23 mouse cellular contexts compared by ENCODE assay signal in the genomic region with DNA sequence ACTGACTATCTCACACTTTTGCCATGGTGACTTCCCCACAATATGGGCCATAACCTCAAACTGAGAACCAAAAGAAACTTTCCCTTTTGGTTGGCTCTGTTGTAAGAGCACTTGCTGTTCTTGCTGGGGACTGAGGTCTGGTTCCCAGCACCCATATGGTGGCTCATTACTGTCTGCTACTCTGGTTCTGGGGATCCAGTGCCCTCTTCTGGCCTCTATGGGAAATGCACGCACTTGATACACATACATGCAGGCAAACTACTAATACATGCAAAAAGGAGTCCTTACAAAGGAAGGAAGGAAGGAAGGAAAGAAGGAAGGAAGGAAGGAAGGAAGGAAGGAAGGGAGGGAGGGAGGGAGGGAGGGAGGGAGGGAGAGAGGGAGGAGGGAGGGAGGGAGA. TPM values are rescaled to one million over a fixed set of nuclear protein-coding genes. Genes with fewer than 3 reads are reported as not detected.
DNase-seq lines count a peak whose midpoint lies in the region; ATAC-seq and TF ChIP-seq lines count a peak whose summit lies in the region.
"Had no signal": no experiment of that assay in that cellular context is flagged by ENCODE, and none has a peak within 500 bp of the region (broad histone marks: within the 10 kb centered on the region; RNA-seq: fewer than 3 reads in every experiment).

No protein-coding gene starts in this region.

- no peaks in the 10 kb centered on the region for H3K9me3 ChIP-seq in hindbrain, postnatal 0 days (ENCODE audit: low read length)
- peaks cover 3% of the 10 kb centered on the region for H3K9me3 ChIP-seq in hindbrain, embryonic 12.5 days (replicated peaks)
- no peaks in the 10 kb centered on the region for H3K9me3 ChIP-seq in lung, embryonic 14.5 days (ENCODE audit: low read depth, low read length)
- peaks cover 4% of the 10 kb centered on the region; the same call in 1 of the 2 replicates for H3K9me3 ChIP-seq in ES-Bruce4 (replicated peaks; ENCODE audit: control insufficient read depth, insufficient read depth, low read length, poor library complexity, severe bottlenecking)
- H3K9me3 ChIP-seq: embryonic facial prominence, embryonic 13.5 days; heart, embryonic 15.5 days had no signal

- TF ChIP-seq POLR2A in ES-Bruce4 (IDR thresholded peaks at IDR 0.05; ENCODE audit: insufficient read depth, low read length), result no peak

- H3K27ac ChIP-seq in hindbrain, postnatal 0 days, result no peak overlapping the region
- H3K27ac ChIP-seq in hindbrain, embryonic 12.5 days, result no peak overlapping the region
- H3K27ac ChIP-seq in lung, embryonic 14.5 days (ENCODE audit: low read depth), result no peak overlapping the region
- H3K27ac ChIP-seq in ES-Bruce4 (ENCODE audit: insufficient read depth, low read length), result no peak overlapping the region
- H3K27ac ChIP-seq: embryonic facial prominence, embryonic 13.5 days; forebrain, embryonic 13.5 days; gastrocnemius, adult 2 months; heart, embryonic 15.5 days; hindbrain, embryonic 14.5 days had no signal

- peaks cover 3% of the 10 kb centered on the region; the same call in 1 of the 2 replicates for H3K4me1 ChIP-seq in hindbrain, postnatal 0 days (ENCODE audit: insufficient read depth, low read length)
- 0 out of 2 replicates have a peak, but pooled peaks cover 5% of the 10 kb centered on the region for H3K4me1 ChIP-seq in hindbrain, embryonic 12.5 days
- H3K4me1 ChIP-seq in lung, embryonic 14.5 days (ENCODE audit: insufficient read depth), result no peaks in the 10 kb centered on the region
- no peaks in the 10 kb centered on the region for H3K4me1 ChIP-seq in ES-Bruce4 (ENCODE audit: control insufficient read depth, insufficient read depth, low read length)
- H3K4me1 ChIP-seq: embryonic facial prominence, embryonic 13.5 days; heart, embryonic 15.5 days had no signal

- ATAC-seq in hindbrain, postnatal 0 days, result no peak
- ATAC-seq in hindbrain, embryonic 12.5 days (ENCODE audit: low FRiP score), result no peak
- no peak for ATAC-seq in lung, embryonic 14.5 days (ENCODE audit: insufficient read depth)
- ATAC-seq: forebrain, embryonic 13.5 days; intestine, embryonic 16.5 days had no signal

- H3K27me3 ChIP-seq in hindbrain, postnatal 0 days (ENCODE audit: insufficient read depth, low read length), result no peaks in the 10 kb centered on the region
- no peaks in the 10 kb centered on the region for H3K27me3 ChIP-seq in hindbrain, embryonic 12.5 days
- H3K27me3 ChIP-seq in lung, embryonic 14.5 days (ENCODE audit: insufficient read depth, low read length), result no peaks in the 10 kb centered on the region
- H3K27me3 ChIP-seq in ES-Bruce4 (ENCODE audit: control insufficient read depth, insufficient read depth, low read length, poor library complexity, severe bottlenecking), result no peaks in the 10 kb centered on the region
- H3K27me3 ChIP-seq: embryonic facial prominence, embryonic 13.5 days; forebrain, embryonic 13.5 days; heart, embryonic 15.5 days had no signal

- DNase-seq in hindbrain, postnatal 0 days (ENCODE audit: low spot score), result no peak
- no peak for DNase-seq in lung, embryonic 14.5 days
- no peak for DNase-seq in lung, postnatal 25 days (ENCODE audit: low spot score)
- DNase-seq in WW6 (ENCODE audit: low read depth, low spot score), result peak; percentile 16
- no peak for DNase-seq in urinary bladder, adult 2 months (ENCODE audit: low spot score)
- DNase-seq in gastrocnemius, postnatal 25 days, result no peak
- DNase-seq: adrenal gland, adult 8-10 months; adrenal gland, postnatal 36 days; cerebellum, adult 8-10 months; cerebellum, postnatal 36 days; gastrocnemius, adult 2 months; heart, adult 18-20 months; heart, postnatal 14 days had no signal

- H3K4me3 ChIP-seq in hindbrain, postnatal 0 days (ENCODE audit: low read length), result no peak overlapping the region
- H3K4me3 ChIP-seq in hindbrain, embryonic 12.5 days, result no peak overlapping the region
- no peak overlapping the region for H3K4me3 ChIP-seq in lung, embryonic 14.5 days (ENCODE audit: low read depth, low read length)
- H3K4me3 ChIP-seq in ES-Bruce4 (ENCODE audit: low read depth, low read length), result no peak overlapping the region
- H3K4me3 ChIP-seq: embryonic facial prominence, embryonic 13.5 days; forebrain, embryonic 13.5 days; gastrocnemius, adult 2 months; heart, embryonic 15.5 days had no signal

- H3K36me3 ChIP-seq in hindbrain, postnatal 0 days (ENCODE audit: insufficient read depth, low read length), result no peaks in the 10 kb centered on the region
- no peaks in the 10 kb centered on the region for H3K36me3 ChIP-seq in hindbrain, embryonic 12.5 days
- H3K36me3 ChIP-seq in lung, embryonic 14.5 days (ENCODE audit: insufficient read depth), result no peaks in the 10 kb centered on the region
- no peaks in the 10 kb centered on the region for H3K36me3 ChIP-seq in ES-Bruce4 (ENCODE audit: control insufficient read depth, insufficient read depth, low read length, poor library complexity, severe bottlenecking)
- H3K36me3 ChIP-seq: embryonic facial prominence, embryonic 13.5 days; G1E; heart, embryonic 15.5 days had no signal

- no peak overlapping the region for H3K9ac ChIP-seq in hindbrain, postnatal 0 days (replicated peaks; ENCODE audit: low read length)
- no peak overlapping the region for H3K9ac ChIP-seq in hindbrain, embryonic 12.5 days
- H3K9ac ChIP-seq in lung, embryonic 14.5 days, result no peak overlapping the region
- no peak overlapping the region for H3K9ac ChIP-seq in ES-Bruce4 (ENCODE audit: low read depth, poor library complexity, severe bottlenecking)
- H3K9ac ChIP-seq: embryonic facial prominence, embryonic 13.5 days; forebrain, embryonic 13.5 days; heart, embryonic 15.5 days; hindbrain, embryonic 14.5 days had no signal

- no peak for TF ChIP-seq EP300 in ES-Bruce4 (IDR thresholded peaks at IDR 0.05; ENCODE audit: insufficient read depth, low read depth, low read length)

- WGBS in hindbrain, postnatal 0 days, result 100% methylated on average over 1 of the region's 1 CpGs
- WGBS in hindbrain, embryonic 12.5 days, result 100% methylated on average over 1 of the region's 1 CpGs
- WGBS in lung, embryonic 14.5 days, result 82% methylated on average over 1 of the region's 1 CpGs

- no peak overlapping the region for H3K4me2 ChIP-seq in hindbrain, postnatal 0 days (ENCODE audit: low read depth, low read length)
- H3K4me2 ChIP-seq in hindbrain, embryonic 12.5 days (replicated peaks), result no peak overlapping the region
- no peak overlapping the region for H3K4me2 ChIP-seq in lung, embryonic 14.5 days
- H3K4me2 ChIP-seq: embryonic facial prominence, embryonic 13.5 days; forebrain, embryonic 13.5 days; heart, embryonic 11.5 days; heart, embryonic 15.5 days; hindbrain, embryonic 14.5 days had no signal

- 0 out of 2 replicates have a peak, but pooled peaks have one; percentile 20 for TF ChIP-seq CTCF in hindbrain, postnatal 0 days (IDR thresholded peaks at IDR 0.05; ENCODE audit: low read depth)
- TF ChIP-seq CTCF in lung, embryonic 14.5 days (IDR thresholded peaks at IDR 0.05; ENCODE audit: low read depth), result 0 out of 2 replicates have a peak, but pooled peaks have one; percentile 4
- TF ChIP-seq CTCF in ES-Bruce4 (IDR thresholded peaks at IDR 0.05; ENCODE audit: low read depth, low read length), result peak; percentile 0

RNA-seq across cellular contexts. Expression of a gene that starts 8.9 kb away (rescaled TPM):
- total RNA-seq in hindbrain, postnatal 0 days (2014; rRNA removed), result 69.3 and 80.7 TPM in 2 replicates
- polyA plus RNA-seq in hindbrain, postnatal 0 days (2015; fragmentation: Nextera tagmentation; extraction: Ambion mirVana), result 26.1 and 28.4 TPM in 2 replicates
- polyA plus RNA-seq in hindbrain, embryonic 12.5 days (2016; fragmentation: Nextera tagmentation; extraction: Ambion mirVana), result 26.1 and 28.1 TPM in 2 replicates
- 2.8 and 3.0 TPM in 2 replicates for polyA plus RNA-seq in lung, embryonic 14.5 days (2014; fragmentation: Nextera tagmentation; extraction: Ambion mirVana)
- polyA plus RNA-seq in ES-Bruce4 (2011; ENCODE audit: insufficient read depth, insufficient read length, low read depth, missing spikeins), result not detected in 2 replicates
- polyA plus RNA-seq in urinary bladder, adult 2 months (2012; rRNA removed), result 3.9 and 4.5 TPM in 2 replicates
- total RNA-seq in gastrocnemius, postnatal 25 days (2021), result under 1 TPM; 0.64 to 0.92 TPM
- polyA plus RNA-seq: C2C12, G1E had no signal
